Mouse (Mus musculus) heart, postnatal 0 days (tissue): ENCODE data around the gene Scgb1c1. TPM values are rescaled to one million over a fixed set of nuclear protein-coding genes. Genes with fewer than 3 reads are reported as not detected.

Experiments
- ATAC-seq: fragments of 200-750 bp; cut with Nextera tagmentation; 2 replicates; pipeline ENCODE4 v1.8.0; 2017; ENCODE audit warnings: low read depth, moderate number of reproducible peaks, moderate library complexity; ENCODE audit not compliant: insufficient read depth
- DNase-seq: peaks from one replicate; pipeline ENCODE4 v3.0.0-alpha.2; 2016; ENCODE audit warnings: low spot score
- H3K27ac ChIP-seq: fragments of 300-500 bp; sonication (generic); 2 replicates; pipeline ENCODE4 v1.5.1; 2014; ENCODE audit warnings: low read depth, mild to moderate bottlenecking
- H3K27me3 ChIP-seq: fragments of 300-500 bp; sonication (generic); 2 replicates; pipeline ENCODE4 v1.6.1; 2014; ENCODE audit warnings: low read length, mixed read lengths; ENCODE audit not compliant: control insufficient read depth, insufficient read depth
- H3K36me3 ChIP-seq: fragments of 300-500 bp; sonication (generic); replicated peaks from 2 replicates; pipeline ENCODE4 v1.6.1; 2014; ENCODE audit warnings: low read length, mixed read lengths; ENCODE audit not compliant: control insufficient read depth, insufficient read depth
- H3K4me1 ChIP-seq: fragments of 300-500 bp; sonication (generic); 2 replicates; pipeline ENCODE4 v1.6.1; 2014; ENCODE audit warnings: antibody characterized with exemption; ENCODE audit not compliant: control insufficient read depth, insufficient read depth
- H3K4me2 ChIP-seq: fragments of 300-500 bp; sonication (generic); 2 replicates; pipeline ENCODE4 v1.6.1; 2014; ENCODE audit warnings: low read depth, mild to moderate bottlenecking, low read length, moderate library complexity
- H3K4me3 ChIP-seq: fragments of 300-500 bp; sonication (generic); 2 replicates; pipeline ENCODE4 v1.5.1; 2014; ENCODE audit warnings: low read depth, low read length
- H3K9ac ChIP-seq: fragments of 300-500 bp; sonication (generic); replicated peaks from 2 replicates; pipeline ENCODE4 v1.6.1; 2014; ENCODE audit warnings: low read depth, low read length, mixed read lengths
- H3K9me3 ChIP-seq: fragments of 300-500 bp; sonication (generic); replicated peaks from 2 replicates; pipeline ENCODE4 v1.6.1; 2016; ENCODE audit warnings: low read length; ENCODE audit not compliant: control insufficient read depth
- CTCF ChIP-seq: IDR thresholded peaks from 2 replicates; pipeline ENCODE4 v1.5.1; 2016; ENCODE audit warnings: antibody characterized with exemption, control low read depth, low read depth
- EP300 ChIP-seq: IDR thresholded peaks from 2 replicates; pipeline ENCODE4 v1.6.1; 2016; ENCODE audit warnings: antibody characterized with exemption, low read depth
- WGBS: fragments of 180-500 bp; shearing (Covaris S2); extraction: QIAGEN DNeasy Blood & Tissue Kit; methylation state at CpG from one replicate; pipeline ENCODE4 v1.1.7; 2014; 5-methylcytosine and 5-hydroxymethylcytosine counted together
- polyA plus RNA-seq: library from polyadenylated mRNA; unstranded; fragments of >200 nt; fragmentation: Nextera tagmentation; extraction: Ambion mirVana; gene quantifications from 2 replicates; pipeline ENCODE4 v1.2.1, GENCODE M21; 2015
- total RNA-seq: library from RNA; depleted of rRNA; stranded (reverse); fragments of >200 nt; gene quantifications from 2 replicates; pipeline ENCODE4 v1.2.3, GENCODE M21; 2014; ENCODE audit warnings: low replicate concordance

Gene Scgb1c1
- total and polyA plus RNA-seq, 2 experiments from 2014 or later = 0.80 to 11.0 TPM

GRCm38 (mm10) chr7:140874224-140874623, 28.9 kb downstream of the Scgb1c1 start:
- Histone ChIP-seq H3K9ac (no peak overlapping the region), H3K27ac (no peak overlapping the region), H3K36me3 (peaks cover 70% of the 10 kb centered on the region), H3K27me3 (no peaks in the 10 kb centered on the region), H3K4me1 (peaks cover under 1% of the 10 kb centered on the region; the same call in 1 of the 2 replicates), H3K4me2 (no peak overlapping the region), H3K9me3 (no peaks in the 10 kb centered on the region), H3K4me3 (no peak overlapping the region)
- TF ChIP-seq CTCF (no peak), EP300 (no peak)
- ATAC-seq = no peak
- 87% methylated on average over 4 of the region's 4 CpGs for WGBS
- no peak for DNase-seq

GRCm38 (mm10) chr7:140877364-140877763, 32.0 kb downstream of the Scgb1c1 start:
- Histone ChIP-seq H3K4me2 (no peak overlapping the region), H3K4me1 (peaks cover 13% of the 10 kb centered on the region), H3K9ac (no peak overlapping the region), H3K36me3 (peaks cover 52% of the 10 kb centered on the region), H3K27ac (no peak overlapping the region), H3K9me3 (no peaks in the 10 kb centered on the region), H3K27me3 (no peaks in the 10 kb centered on the region), H3K4me3 (no peak overlapping the region)
- WGBS = 79% methylated on average over 6 of the region's 6 CpGs
- DNase-seq = no peak
- no peak for ATAC-seq
- TF ChIP-seq CTCF (no peak), EP300 (no peak)

- Histone ChIP-seq H3K4me3 (no peak overlapping the region), H3K9me3 (no peaks in the 10 kb centered on the region), H3K4me1 (peaks cover 13% of the 10 kb centered on the region), H3K4me2 (no peak overlapping the region), H3K27ac (no peak overlapping the region), H3K27me3 (no peaks in the 10 kb centered on the region), H3K9ac (peak overlapping the region; percentile 20; the same call in 1 of the 2 replicates), H3K36me3 (peaks cover 39% of the 10 kb centered on the region)
- no peak for TF ChIP-seq EP300
- TF ChIP-seq CTCF = no peak
- DNase-seq (no peak), ATAC-seq (no peak)
- 67% methylated on average over 7 of the region's 7 CpGs for WGBS
These were observed 34.0 kb downstream of the Scgb1c1 start for GRCm38 (mm10) chr7:140879355-140879754.

GRCm38 (mm10) chr7:140880419-140880818, 35.1 kb downstream of the Scgb1c1 start:
- WGBS = 67% methylated on average over 3 of the region's 3 CpGs
- Histone ChIP-seq H3K36me3 (peaks cover 34% of the 10 kb centered on the region), H3K9me3 (no peaks in the 10 kb centered on the region), H3K4me3 (peak overlapping the region; percentile 96; the same call in 1 of the 2 replicates), H3K4me1 (peaks cover 13% of the 10 kb centered on the region), H3K9ac (0 out of 2 replicates have a peak overlapping the region, but pooled peaks have one; percentile 28), H3K27me3 (no peaks in the 10 kb centered on the region), H3K4me2 (peak overlapping the region; percentile 89), H3K27ac (peak overlapping the region; percentile 0; the same call in 1 of the 2 replicates)
- DNase-seq (no peak), ATAC-seq (no peak)
- TF ChIP-seq CTCF = no peak
- TF ChIP-seq EP300 = no peak

GRCm38 (mm10) chr7:140880865-140881515, 35.6 kb downstream of the Scgb1c1 start:
- no peak for TF ChIP-seq EP300
- no peak for TF ChIP-seq CTCF
- peak overlapping the region; percentile 75 for H3K9ac ChIP-seq
- peak overlapping the region; percentile 86 for H3K27ac ChIP-seq
- peaks cover 33% of the 10 kb centered on the region for H3K36me3 ChIP-seq
- DNase-seq = peak; percentile 48
- H3K27me3 ChIP-seq = no peaks in the 10 kb centered on the region
- WGBS = 6% methylated on average over 8 of the region's 8 CpGs
- peak overlapping the region; percentile 89 for H3K4me2 ChIP-seq
- H3K4me3 ChIP-seq = peak overlapping the region; percentile 96
- ATAC-seq = 0 out of 2 replicates have a peak, but pooled peaks have one; percentile 22
- no peaks in the 10 kb centered on the region for H3K9me3 ChIP-seq
- H3K4me1 ChIP-seq = peaks cover 13% of the 10 kb centered on the region
